Mouse (Mus musculus) bone marrow, adult 2 months (tissue): ENCODE data around the gene 3110082J24Rik.

Experiments used
- CTCF ChIP-seq: fragments of 200-500 bp; IDR thresholded peaks from 2 replicates; pipeline ENCODE4 v1.5.1; 2011; ENCODE audit warnings: low read length, control low read depth; ENCODE audit not compliant: control insufficient read depth, insufficient read depth
- POLR2A ChIP-seq: fragments of 200-500 bp; IDR thresholded peaks from 2 replicates; pipeline ENCODE4 v1.6.1; 2011; ENCODE audit warnings: low read depth, mild to moderate bottlenecking, control low read depth, low read length, borderline replicate concordance; ENCODE audit not compliant: control insufficient read depth

DNA sequence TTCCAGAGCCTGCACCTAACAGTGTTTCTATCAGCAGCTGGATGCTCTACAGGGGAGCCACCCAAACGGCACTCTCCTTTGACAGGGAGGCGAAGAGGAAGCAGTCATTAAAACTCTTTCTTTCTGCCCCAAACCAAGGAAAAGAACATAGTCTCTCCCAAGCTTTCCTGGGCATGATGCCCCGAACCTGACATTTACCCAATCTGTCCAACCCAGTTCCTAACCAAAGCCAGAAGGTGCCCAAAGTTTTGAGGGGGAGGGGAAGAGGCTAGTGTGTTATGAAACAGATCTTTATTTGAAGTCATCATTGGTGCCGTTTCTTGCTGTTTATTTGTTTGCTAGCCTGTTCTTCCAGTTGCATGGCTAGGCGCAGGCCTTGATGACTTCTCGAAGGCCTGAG, 10.2 kb downstream of the 3110082J24Rik start:
- no peak for TF ChIP-seq CTCF
- TF ChIP-seq POLR2A: no peak
